Mouse (Mus musculus) cerebellum, postnatal 36 days (tissue): Measurements from ENCODE around the gene Mtf1.

ENCODE experiments used
- DNase-seq, 2 experiments: peaks; one replicate each; pipeline ENCODE4 v3.0.0; 2021 to 2022; ENCODE audit warnings: mixed read lengths in 2 of 2

Gene Mtf1

GRCm38 (mm10) chr4:124801552-124802308, at the start of gene Mtf1:
Mtf1 (plus strand) TSS chr4:124802104.
- DNase-seq = peak; percentile 93

GRCm38 (mm10) chr4:124752281-124753199, 49.4 kb upstream of the Mtf1 start:
- peak in 1 of 2 experiments; percentile 7 for DNase-seq

DNA sequence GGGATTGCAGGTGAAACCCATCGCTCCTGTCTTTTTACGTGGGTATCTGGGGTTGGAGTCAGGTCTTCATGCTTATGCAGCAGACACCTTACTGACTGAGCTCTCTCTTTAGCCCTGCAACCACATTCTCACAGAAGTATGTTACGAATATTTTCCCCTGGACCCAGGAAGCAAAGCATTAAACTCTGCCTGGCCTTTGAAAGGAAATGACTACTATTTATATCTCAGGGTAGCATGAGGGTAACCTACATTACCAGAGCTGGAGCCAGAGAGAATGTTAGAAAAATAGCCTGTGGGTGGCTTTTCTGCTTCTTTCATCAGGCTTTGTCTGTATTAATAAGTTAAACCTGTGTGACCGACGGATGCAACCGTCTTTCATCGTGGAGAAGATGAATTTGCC, 46.4 kb upstream of the Mtf1 start:
- no peak for DNase-seq

GRCm38 (mm10) chr4:124759305-124759811, 42.5 kb upstream of the Mtf1 start:
- DNase-seq = no peak

DNA sequence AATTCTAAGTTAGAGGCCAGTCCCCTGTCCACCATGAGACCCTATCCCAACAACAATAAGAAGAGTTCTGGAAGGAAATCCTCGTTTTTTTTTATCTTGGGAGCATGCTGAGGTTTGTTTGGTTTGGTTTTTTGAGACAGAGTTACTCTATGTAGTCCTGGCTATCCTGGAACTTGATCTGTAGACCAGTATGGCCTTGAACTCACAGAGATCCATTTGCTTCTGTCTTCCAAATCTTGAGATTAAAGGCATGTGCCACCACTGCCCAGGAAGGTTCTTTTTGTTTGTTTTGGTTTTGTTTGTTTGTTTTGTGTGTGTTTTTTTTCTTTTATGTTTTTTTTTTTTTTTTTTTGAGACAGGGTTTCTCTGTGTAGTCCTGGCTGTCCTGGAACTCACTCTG, 40.7 kb upstream of the Mtf1 start:
- DNase-seq = no peak

GRCm38 (mm10) chr4:124762858-124763452, 38.9 kb upstream of the Mtf1 start:
- DNase-seq = no peak

DNA sequence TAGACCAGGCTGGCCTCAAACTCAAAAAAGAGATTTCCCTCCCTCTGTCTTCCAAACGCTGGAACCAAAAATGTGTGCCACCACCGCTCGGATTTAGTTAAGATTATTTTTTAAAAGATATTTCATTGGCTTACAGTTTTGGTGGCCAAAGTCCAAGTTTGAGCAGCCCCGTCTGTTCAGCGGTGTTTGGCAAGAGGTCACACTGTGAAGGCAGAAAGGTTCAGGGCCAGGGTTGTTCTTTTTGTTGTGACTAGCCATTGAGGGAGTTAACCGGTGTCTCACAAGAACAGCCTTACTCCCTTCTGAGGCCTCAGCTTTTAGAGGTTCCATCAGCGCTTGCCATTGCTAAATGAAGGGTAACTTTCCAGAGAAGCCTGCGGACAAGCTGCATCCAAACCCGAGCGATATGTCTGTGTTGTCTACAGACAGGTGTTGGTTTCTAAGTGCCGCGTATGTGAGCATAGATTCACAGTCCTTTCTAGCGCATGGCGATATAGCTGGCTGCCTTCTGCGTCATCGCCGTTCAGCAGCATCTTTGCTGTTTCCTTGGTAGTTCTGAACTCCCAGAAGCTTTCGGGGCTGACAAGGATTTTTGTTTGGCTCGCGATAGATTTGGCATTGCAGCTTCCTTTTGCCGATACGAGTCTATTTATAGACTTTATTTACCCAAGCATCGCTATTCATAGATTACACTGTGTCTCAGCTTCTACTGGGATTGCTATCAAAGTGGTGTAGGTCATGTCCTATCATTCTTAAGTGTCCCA, 35.9 kb upstream of the Mtf1 start:
- peak; percentile 23 to 26 for DNase-seq

DNA sequence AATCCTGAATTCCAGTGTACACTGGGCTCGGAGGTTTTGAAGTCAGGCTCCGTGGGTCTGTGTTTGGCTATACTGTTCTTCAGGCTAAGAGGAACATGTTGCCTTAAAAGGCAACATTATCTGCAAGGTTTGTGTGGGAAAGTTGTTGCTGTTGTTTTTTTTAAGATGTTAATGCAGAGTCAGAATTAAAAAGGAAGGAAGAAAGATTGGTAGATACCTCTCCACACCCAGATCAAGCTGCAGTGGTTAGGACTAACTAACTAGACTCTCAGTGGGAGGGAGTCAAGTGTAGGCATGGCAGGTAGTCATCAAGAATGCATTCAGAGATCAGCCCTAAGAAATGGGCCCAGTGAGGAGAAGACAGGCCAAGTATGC, 35.4 kb upstream of the Mtf1 start:
- DNase-seq = no peak

- no peak for DNase-seq
Observed at GRCm38 (mm10) chr4:124768963-124769591, 32.8 kb upstream of the Mtf1 start.

DNA sequence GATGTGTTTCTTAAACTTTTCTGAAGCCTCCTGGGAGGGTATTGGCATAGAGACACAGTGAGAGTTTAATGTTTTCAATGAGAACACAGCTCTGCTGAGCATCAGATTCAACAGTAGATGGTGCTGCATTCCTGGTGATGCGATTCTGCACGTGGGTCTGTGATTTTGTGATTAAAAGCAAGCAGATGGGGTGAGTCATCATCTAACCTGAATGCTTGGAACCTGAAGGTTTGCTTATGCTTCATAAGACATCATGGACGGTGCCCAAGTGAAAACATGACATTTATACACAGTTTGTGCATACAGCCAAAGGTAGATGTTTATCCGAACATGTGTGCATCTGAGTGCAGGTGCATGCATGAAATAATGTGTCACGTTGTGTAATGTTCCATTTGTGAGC, 31.3 kb upstream of the Mtf1 start:
- peak; percentile 47 to 60 for DNase-seq

- no peak for DNase-seq
Observed at GRCm38 (mm10) chr4:124772125-124772524, 29.8 kb upstream of the Mtf1 start.

GRCm38 (mm10) chr4:124773449-124773848, 28.5 kb upstream of the Mtf1 start:
- no peak for DNase-seq

DNA sequence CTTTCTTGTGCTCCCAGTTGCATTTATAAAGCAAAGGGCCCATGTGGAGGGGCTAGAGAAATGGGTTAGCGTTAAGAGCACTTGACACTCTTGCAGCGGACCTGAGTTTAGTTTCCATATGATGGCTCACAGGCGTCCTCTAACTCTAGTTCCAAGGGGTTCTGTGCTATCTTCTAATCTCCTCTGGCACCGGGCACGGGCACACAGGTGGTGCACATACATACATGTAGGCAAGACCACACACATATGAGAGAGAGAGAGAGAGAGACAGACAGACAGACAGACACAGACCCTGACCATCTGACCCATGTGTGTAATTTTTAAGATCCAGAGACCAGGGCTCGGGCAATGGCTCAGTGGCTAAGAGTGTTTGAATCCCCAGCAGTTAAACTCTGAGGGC, 27.9 kb upstream of the Mtf1 start:
- no peak for DNase-seq

DNA sequence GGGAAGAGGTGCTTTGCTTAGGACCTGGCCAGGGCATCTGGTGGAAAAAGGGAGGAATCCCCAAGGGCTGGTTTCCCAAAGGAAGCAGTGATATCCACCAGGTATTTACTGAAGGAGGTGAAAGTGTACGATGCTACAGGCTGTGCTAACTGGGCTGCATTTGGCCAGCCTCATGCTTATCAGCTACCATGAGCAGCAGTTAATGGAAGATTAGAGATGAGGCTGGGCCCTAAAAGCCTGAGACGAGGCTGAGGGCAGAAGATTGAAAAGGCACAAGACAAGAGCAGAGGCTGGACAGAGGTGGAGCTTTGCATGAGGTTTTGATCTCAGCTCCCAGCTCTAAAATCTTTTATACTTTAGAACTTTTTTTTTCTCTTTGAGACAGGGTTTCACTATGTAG, 27.5 kb upstream of the Mtf1 start:
- no peak for DNase-seq

- peak; percentile 41 to 46 for DNase-seq
Observed at GRCm38 (mm10) chr4:124781361-124781760, 20.5 kb upstream of the Mtf1 start.

DNA sequence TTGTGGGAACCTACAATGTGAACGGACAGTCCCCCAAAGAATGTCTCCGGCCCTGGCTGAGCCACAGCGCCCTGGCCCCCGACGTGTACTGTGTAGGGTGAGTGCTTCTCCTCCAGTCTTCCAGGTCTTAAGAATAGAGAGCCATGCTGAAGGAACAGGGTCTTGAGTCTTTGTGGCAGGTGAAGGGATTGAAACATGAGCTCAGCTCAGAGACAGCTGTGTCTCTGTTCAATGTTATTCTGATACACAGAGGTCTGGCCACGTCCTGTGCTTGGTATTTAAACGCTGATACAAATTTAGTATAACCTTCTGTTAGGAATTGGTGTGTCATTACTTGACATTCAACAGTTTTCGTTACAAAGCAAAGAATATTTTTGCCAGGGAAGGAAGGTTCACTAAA, 19.5 kb upstream of the Mtf1 start:
- no peak for DNase-seq

DNA sequence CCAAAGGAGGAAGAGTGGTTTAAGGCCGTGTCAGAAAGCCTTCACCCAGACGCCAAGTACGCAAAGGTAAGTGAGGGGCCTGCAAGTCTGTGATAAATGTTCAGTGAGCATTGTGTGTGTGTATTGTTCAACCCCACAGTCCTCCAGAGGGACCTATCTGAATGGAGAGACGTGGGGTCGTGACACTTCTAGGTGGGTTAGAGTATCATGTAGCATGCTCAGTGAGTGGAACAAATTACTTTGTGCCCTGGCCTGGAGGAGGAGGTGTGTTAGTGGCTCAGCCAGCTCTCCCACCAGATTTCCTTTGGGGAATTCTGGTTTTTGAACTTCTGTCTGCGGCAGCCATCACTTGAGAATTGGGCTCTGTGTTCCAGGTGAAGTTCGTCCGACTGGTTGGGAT, 18.0 kb upstream of the Mtf1 start:
- no peak for DNase-seq

DNA sequence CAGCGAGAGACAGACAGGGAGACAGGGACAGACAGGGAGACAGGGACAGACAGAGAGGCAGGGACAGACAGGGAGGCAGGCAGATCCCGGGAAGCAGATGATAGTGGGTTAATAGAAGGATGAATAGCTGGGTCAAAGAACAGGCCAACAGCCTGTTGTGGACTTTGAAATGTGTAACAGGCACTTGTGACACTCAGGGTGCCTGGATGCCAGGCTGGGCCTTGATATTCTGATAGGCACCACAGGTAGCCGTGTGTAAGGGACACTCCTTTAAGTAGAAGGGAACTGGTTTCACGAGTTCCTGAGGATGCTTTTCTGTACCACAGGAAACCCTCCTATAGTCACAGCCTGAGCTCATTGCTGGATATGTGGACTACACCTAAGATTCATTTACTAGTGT, 11.9 kb upstream of the Mtf1 start:
- DNase-seq = no peak

DNA sequence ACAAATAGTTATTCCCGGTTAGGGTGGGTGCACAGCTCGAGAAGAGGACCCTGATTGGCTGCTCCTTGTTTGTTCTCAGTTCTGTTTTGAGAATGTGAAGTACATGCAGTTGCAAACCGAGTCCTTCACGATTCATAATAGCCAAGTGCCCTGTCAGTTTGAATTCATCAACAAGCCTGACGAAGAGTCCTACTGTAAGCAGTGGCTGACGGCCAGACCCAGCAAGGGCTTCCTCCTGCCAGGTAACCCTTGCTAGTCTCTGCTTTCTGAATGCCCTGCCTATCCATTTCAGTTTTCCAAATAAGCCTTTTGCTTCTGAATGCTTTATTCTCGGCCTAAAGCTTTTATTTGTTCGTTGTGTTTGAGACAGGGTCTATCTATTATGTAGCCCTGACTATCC, 9.8 kb upstream of the Mtf1 start:
- peak; percentile 58 to 65 for DNase-seq

GRCm38 (mm10) chr4:124796141-124796540, 5.8 kb upstream of the Mtf1 start:
- no peak for DNase-seq

DNA sequence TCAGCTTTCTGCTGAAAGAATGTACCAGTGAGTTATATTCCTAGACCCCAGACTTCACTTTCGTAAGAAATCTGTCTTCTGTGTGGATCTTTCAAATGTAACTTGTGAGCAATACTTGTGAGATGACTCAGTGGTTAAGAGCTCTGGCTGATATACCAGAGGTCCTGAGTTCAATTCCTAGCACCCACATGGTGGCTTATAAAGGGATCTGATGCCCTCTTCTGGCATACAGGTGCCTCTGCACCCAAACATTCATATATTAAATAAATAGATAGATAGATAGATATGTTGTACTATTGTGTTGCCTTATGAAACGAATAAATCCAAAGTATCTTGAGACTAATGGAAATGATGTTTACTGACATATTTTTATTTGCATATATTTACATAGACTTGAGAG, 5.0 kb upstream of the Mtf1 start:
- no peak for DNase-seq
